Mouse (Mus musculus): ENCODE results near the gene Vinac1.

DNA sequence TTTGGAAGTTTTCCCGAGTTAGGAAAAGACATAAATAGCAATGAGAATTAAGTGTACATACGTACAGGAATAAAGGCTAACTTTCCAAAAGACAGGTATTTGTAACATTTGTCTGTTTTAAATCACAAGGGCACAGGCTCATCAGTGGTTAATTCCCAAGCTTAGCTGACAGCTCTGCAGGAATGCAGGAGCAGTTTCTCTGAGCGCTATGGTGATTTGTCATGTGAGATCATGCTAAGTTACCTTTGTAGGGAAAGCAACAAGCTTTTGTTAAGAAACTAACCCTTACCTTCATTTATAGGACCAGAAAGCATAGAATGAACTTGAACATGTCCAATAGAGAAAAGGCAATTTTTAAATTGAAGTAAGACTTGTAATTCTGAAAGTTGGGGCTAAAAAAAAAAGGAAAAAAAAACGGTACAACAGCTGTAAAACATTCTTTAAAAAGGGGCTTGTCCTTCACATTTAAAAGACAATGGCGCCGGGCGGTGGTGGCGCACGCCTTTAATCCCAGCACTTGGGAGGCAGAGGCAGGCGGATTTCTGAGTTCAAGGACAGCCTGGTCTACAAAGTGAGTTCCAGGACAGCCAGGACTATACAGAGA lies 13.6 kb upstream of the Vinac1 start:
- TF ChIP-seq CTCF (IDR thresholded peaks at IDR 0.05; ENCODE audit: borderline replicate concordance, extremely low read depth, insufficient read depth, insufficient read length) (no peak), POLR2A (IDR thresholded peaks at IDR 0.05; ENCODE audit: borderline replicate concordance, extremely low read depth, insufficient read depth, insufficient read length, poor library complexity, severe bottlenecking) (no peak)

Data from brain, embryonic 14.5 days (tissue).